Mouse (Mus musculus): ENCODE measurements around the gene Tmprss7.

GRCm38 (mm10) chr16:45720022-45720630 lies 26.7 kb upstream of the Tmprss7 start:
- TF ChIP-seq GATA1 (IDR thresholded peaks at IDR 0.05; ENCODE audit: low read length), result no peak
- TF ChIP-seq TAL1 (IDR thresholded peaks at IDR 0.05; ENCODE audit: low read length), result no peak

All from erythroblast, embryonic 14.5 days (primary cell).